Mouse (Mus musculus): ENCODE measurements at regions not wholly inside any gene's neighbourhood (a gene's known extent, or its start where the extent isn't known, plus 50 kb on each side); places are given as distances from the start of the nearest gene placed in this dataset.

GRCm38 (mm10) chr4:91509937-91510336 is 109.4 kb upstream of the Elavl2 start:
- 0 out of 2 replicates have a peak, but pooled peaks have one; percentile 18 for TF ChIP-seq CTCF (IDR thresholded peaks at IDR 0.05; ENCODE audit: low read depth)
- no peak for TF ChIP-seq EP300 (optimal IDR thresholded peaks at IDR 0.05)

All from stomach, postnatal 0 days (tissue).